Mouse (Mus musculus): ENCODE data around the gene Mrs2. TPM values are rescaled to one million over a fixed set of nuclear protein-coding genes. Genes with fewer than 3 reads are reported as not detected.

Gene Mrs2
- polyA plus RNA-seq, 1 experiment from 2014 or later = 14.9 TPM

GRCm38 (mm10) chr13:24945567-24945966, 74.6 kb downstream of the Mrs2 start:
- H3K4me3 ChIP-seq (ENCODE audit: low read depth, low read length) = no peak overlapping the region
- no peaks in the 10 kb centered on the region for H3K9me3 ChIP-seq (replicated peaks; ENCODE audit: control insufficient read depth, low read length, poor library complexity, severe bottlenecking)
- no peaks in the 10 kb centered on the region for H3K27me3 ChIP-seq (ENCODE audit: control insufficient read depth, insufficient read depth, low read depth, low read length)
- 27% methylated on average over 4 of the region's 4 CpGs for WGBS
- H3K4me1 ChIP-seq (ENCODE audit: control insufficient read depth, insufficient read depth, low read length) = no peaks in the 10 kb centered on the region
- no peak overlapping the region for H3K9ac ChIP-seq (ENCODE audit: low read depth, low read length)
- H3K36me3 ChIP-seq (ENCODE audit: control insufficient read depth, insufficient read depth, low read length) = no peaks in the 10 kb centered on the region
- H3K4me2 ChIP-seq (ENCODE audit: low read length) = no peak overlapping the region
- no peak overlapping the region for H3K27ac ChIP-seq (ENCODE audit: low read length)
- no peak for ATAC-seq

- Histone ChIP-seq H3K27ac (ENCODE audit: low read length) (no peak overlapping the region), H3K4me2 (ENCODE audit: low read length) (no peak overlapping the region), H3K4me3 (ENCODE audit: low read depth, low read length) (no peak overlapping the region), H3K27me3 (ENCODE audit: control insufficient read depth, insufficient read depth, low read depth, low read length) (no peaks in the 10 kb centered on the region), H3K36me3 (ENCODE audit: control insufficient read depth, insufficient read depth, low read length) (no peaks in the 10 kb centered on the region), H3K9ac (ENCODE audit: low read depth, low read length) (no peak overlapping the region), H3K4me1 (ENCODE audit: control insufficient read depth, insufficient read depth, low read length) (peaks cover 4% of the 10 kb centered on the region; the same call in 1 of the 2 replicates), H3K9me3 (replicated peaks; ENCODE audit: control insufficient read depth, low read length, poor library complexity, severe bottlenecking) (no peaks in the 10 kb centered on the region)
- WGBS = 81% methylated on average over 8 of the region's 8 CpGs
- ATAC-seq = no peak
Measured at GRCm38 (mm10) chr13:24943303-24943702, 76.9 kb downstream of the Mrs2 start.

GRCm38 (mm10) chr13:24942512-24943282, 77.5 kb downstream of the Mrs2 start, which contains the start of gene Gpld1:
TSS of gene Gpld1 (plus strand) at chr13:24943152.
- Histone ChIP-seq H3K36me3 (ENCODE audit: control insufficient read depth, insufficient read depth, low read length) (no peaks in the 10 kb centered on the region), H3K27me3 (ENCODE audit: control insufficient read depth, insufficient read depth, low read depth, low read length) (no peaks in the 10 kb centered on the region), H3K4me2 (ENCODE audit: low read length) (no peak within 1 kb of the TSS), H3K9ac (ENCODE audit: low read depth, low read length) (no peak within 1 kb of the TSS), H3K27ac (ENCODE audit: low read length) (no peak within 1 kb of the TSS), H3K4me1 (ENCODE audit: control insufficient read depth, insufficient read depth, low read length) (peaks cover 10% of the 10 kb centered on the region), H3K4me3 (ENCODE audit: low read depth, low read length) (no peak within 1 kb of the TSS), H3K9me3 (replicated peaks; ENCODE audit: control insufficient read depth, low read length, poor library complexity, severe bottlenecking) (no peaks in the 10 kb centered on the region)
- ATAC-seq = no peak
- 48% methylated on average over 17 of the region's 17 CpGs for WGBS

- Histone ChIP-seq H3K9me3 (replicated peaks; ENCODE audit: control insufficient read depth, low read length, poor library complexity, severe bottlenecking) (no peaks in the 10 kb centered on the region), H3K9ac (ENCODE audit: low read depth, low read length) (no peak overlapping the region), H3K4me1 (ENCODE audit: control insufficient read depth, insufficient read depth, low read length) (peaks cover 22% of the 10 kb centered on the region), H3K4me3 (ENCODE audit: low read depth, low read length) (no peak overlapping the region), H3K36me3 (ENCODE audit: control insufficient read depth, insufficient read depth, low read length) (no peaks in the 10 kb centered on the region), H3K27ac (ENCODE audit: low read length) (no peak overlapping the region), H3K27me3 (ENCODE audit: control insufficient read depth, insufficient read depth, low read depth, low read length) (no peaks in the 10 kb centered on the region), H3K4me2 (ENCODE audit: low read length) (no peak overlapping the region)
- 91% methylated on average over 9 of the region's 9 CpGs for WGBS
- no peak for ATAC-seq
Measured at GRCm38 (mm10) chr13:24939472-24939871, 80.7 kb downstream of the Mrs2 start.

- 31% methylated on average over 9 of the region's 9 CpGs for WGBS
- no peak for ATAC-seq
- Histone ChIP-seq H3K4me1 (ENCODE audit: control insufficient read depth, insufficient read depth, low read length) (peaks cover 22% of the 10 kb centered on the region), H3K4me3 (ENCODE audit: low read depth, low read length) (no peak overlapping the region), H3K27me3 (ENCODE audit: control insufficient read depth, insufficient read depth, low read depth, low read length) (no peaks in the 10 kb centered on the region), H3K9me3 (replicated peaks; ENCODE audit: control insufficient read depth, low read length, poor library complexity, severe bottlenecking) (no peaks in the 10 kb centered on the region), H3K36me3 (ENCODE audit: control insufficient read depth, insufficient read depth, low read length) (no peaks in the 10 kb centered on the region), H3K4me2 (ENCODE audit: low read length) (no peak overlapping the region), H3K9ac (ENCODE audit: low read depth, low read length) (no peak overlapping the region), H3K27ac (ENCODE audit: low read length) (no peak overlapping the region)
Measured at GRCm38 (mm10) chr13:24938683-24939082, 81.5 kb downstream of the Mrs2 start.

- Histone ChIP-seq H3K4me1 (ENCODE audit: control insufficient read depth, insufficient read depth, low read length) (peaks cover 22% of the 10 kb centered on the region), H3K27me3 (ENCODE audit: control insufficient read depth, insufficient read depth, low read depth, low read length) (no peaks in the 10 kb centered on the region), H3K4me3 (ENCODE audit: low read depth, low read length) (peak overlapping the region; percentile 94), H3K27ac (ENCODE audit: low read length) (peak overlapping the region; percentile 94), H3K36me3 (ENCODE audit: control insufficient read depth, insufficient read depth, low read length) (no peaks in the 10 kb centered on the region), H3K4me2 (ENCODE audit: low read length) (peak overlapping the region; percentile 71), H3K9ac (ENCODE audit: low read depth, low read length) (peak overlapping the region; percentile 97), H3K9me3 (replicated peaks; ENCODE audit: control insufficient read depth, low read length, poor library complexity, severe bottlenecking) (no peaks in the 10 kb centered on the region)
- peak; percentile 39 for ATAC-seq
- WGBS = 12% methylated on average over 12 of the region's 12 CpGs
Measured at GRCm38 (mm10) chr13:24937839-24938166, 82.4 kb downstream of the Mrs2 start.

Other genes starting within 250 kb of the Mrs2 start
- gene BC005537, start 218.7 kb downstream of the Mrs2 start, polyA plus RNA-seq (2015; fragmentation: Nextera tagmentation; extraction: Ambion mirVana) = 19.8 and 25.9 TPM in 2 replicates
- gene Acot13, start 188.8 kb downstream of the Mrs2 start, polyA plus RNA-seq (2015; fragmentation: Nextera tagmentation; extraction: Ambion mirVana) = 49.6 and 53.3 TPM in 2 replicates
- 26.5 and 32.0 TPM in 2 replicates for gene Tdp2, start 188.7 kb downstream of the Mrs2 start, polyA plus RNA-seq (2015; fragmentation: Nextera tagmentation; extraction: Ambion mirVana)
- gene D130043K22Rik, start 175.2 kb downstream of the Mrs2 start, polyA plus RNA-seq (2015; fragmentation: Nextera tagmentation; extraction: Ambion mirVana) = 8.9 and 10.2 TPM in 2 replicates
- 12.8 and 14.0 TPM in 2 replicates for gene Aldh5a1, start 82.7 kb downstream of the Mrs2 start, polyA plus RNA-seq (2015; fragmentation: Nextera tagmentation; extraction: Ambion mirVana)
- 2.8 and 3.5 TPM in 2 replicates for gene Gpld1, start 77.2 kb downstream of the Mrs2 start, polyA plus RNA-seq (2015; fragmentation: Nextera tagmentation; extraction: Ambion mirVana)
- 3.9 and 4.8 TPM in 2 replicates for gene Dcdc2a, start 35.6 kb upstream of the Mrs2 start, polyA plus RNA-seq (2015; fragmentation: Nextera tagmentation; extraction: Ambion mirVana)